Mouse (Mus musculus): ENCODE data around the gene Fam102a. TPM values are rescaled to one million over a fixed set of nuclear protein-coding genes. Genes with fewer than 3 reads are reported as not detected.
A peak's percentile ranks its signal among the peaks of the same experiment; 100 is the strongest.

Gene Fam102a
- polyA plus RNA-seq, 1 experiment from 2014 or later: 12.7 TPM

DNA sequence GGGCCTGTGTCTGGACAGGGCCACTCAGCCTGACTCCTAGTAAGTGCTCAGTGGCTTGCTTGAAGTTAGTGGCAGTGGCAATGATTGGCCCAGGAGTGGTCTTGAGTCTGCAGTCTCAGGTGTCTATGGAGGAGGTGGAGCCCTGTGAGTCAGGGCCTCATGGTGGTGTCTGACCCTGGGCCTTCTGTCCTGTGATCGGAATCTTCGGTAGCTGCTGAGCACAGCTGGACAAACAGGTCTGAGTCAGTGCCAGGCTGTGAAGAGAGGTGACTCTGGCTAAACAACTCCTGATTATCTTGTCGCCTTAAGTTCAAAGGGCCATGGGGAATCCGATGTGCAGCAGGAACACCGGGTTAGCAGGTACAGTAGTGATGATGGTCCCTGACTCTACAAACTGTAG lies 12.2 kb downstream of the Fam102a start:
- no peak overlapping the region for H3K9ac ChIP-seq (ENCODE audit: low read length)
- peaks cover 14% of the 10 kb centered on the region for H3K4me1 ChIP-seq (replicated peaks; ENCODE audit: control insufficient read depth, insufficient read depth, low read length)
- H3K4me3 ChIP-seq (ENCODE audit: low read length): no peak overlapping the region
- H3K4me2 ChIP-seq (ENCODE audit: low read depth, low read length): no peak overlapping the region
- no peaks in the 10 kb centered on the region for H3K27me3 ChIP-seq (ENCODE audit: control insufficient read depth, insufficient read depth, low read depth, low read length)
- ATAC-seq (ENCODE audit: low read depth): no peak
- no peak overlapping the region for H3K27ac ChIP-seq (ENCODE audit: low read length)
- no peaks in the 10 kb centered on the region for H3K9me3 ChIP-seq (ENCODE audit: control insufficient read depth, low read length)
- H3K36me3 ChIP-seq (ENCODE audit: control insufficient read depth, insufficient read depth, low read length): no peaks in the 10 kb centered on the region
- WGBS: 64% methylated on average over 5 of the region's 5 CpGs

DNA sequence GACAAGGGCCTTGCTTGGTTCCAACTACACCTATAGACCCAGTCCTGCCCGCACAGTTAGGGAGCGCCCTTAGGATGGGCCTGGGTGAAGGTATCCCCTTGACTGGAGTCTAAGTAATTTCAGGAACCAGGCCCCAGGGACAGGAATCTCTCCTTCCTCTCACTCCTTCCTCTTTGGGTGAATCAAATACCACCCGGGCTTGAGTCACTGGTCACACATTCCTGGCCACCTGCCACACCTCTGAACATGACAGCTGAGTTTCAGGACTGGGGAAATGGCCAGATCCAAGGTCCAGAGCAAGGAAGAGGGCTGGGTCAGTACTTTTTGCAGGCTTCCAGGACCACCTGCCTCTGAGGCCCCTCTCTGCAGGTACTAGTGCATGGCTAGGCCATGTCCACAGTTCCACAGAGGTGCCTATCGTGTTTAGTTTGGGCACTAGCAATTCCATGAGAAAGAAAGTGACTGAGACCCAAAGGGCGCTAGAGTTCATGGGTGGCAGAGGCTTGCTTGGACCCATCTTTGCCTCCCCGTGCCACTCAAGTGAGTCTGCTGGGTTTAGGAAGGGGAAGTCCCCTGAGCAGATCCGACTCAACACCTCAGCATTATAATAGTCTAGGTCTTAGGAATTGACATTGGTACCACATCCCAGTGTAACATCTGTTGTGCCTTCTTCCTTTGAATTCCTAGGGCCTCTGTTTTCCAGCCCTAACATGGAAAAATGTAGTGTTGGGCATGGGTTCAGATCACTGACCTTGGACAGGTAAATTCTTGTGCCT lies 13.0 kb downstream of the Fam102a start:
- H3K36me3 ChIP-seq (ENCODE audit: control insufficient read depth, insufficient read depth, low read length): no peaks in the 10 kb centered on the region
- no peaks in the 10 kb centered on the region for H3K9me3 ChIP-seq (ENCODE audit: control insufficient read depth, low read length)
- H3K4me3 ChIP-seq (ENCODE audit: low read length): no peak overlapping the region
- no peaks in the 10 kb centered on the region for H3K27me3 ChIP-seq (ENCODE audit: control insufficient read depth, insufficient read depth, low read depth, low read length)
- no peak overlapping the region for H3K27ac ChIP-seq (ENCODE audit: low read length)
- H3K4me2 ChIP-seq (ENCODE audit: low read depth, low read length): no peak overlapping the region
- peaks cover 11% of the 10 kb centered on the region for H3K4me1 ChIP-seq (replicated peaks; ENCODE audit: control insufficient read depth, insufficient read depth, low read length)
- no peak overlapping the region for H3K9ac ChIP-seq (ENCODE audit: low read length)
- WGBS: 83% methylated on average over 7 of the region's 7 CpGs
- ATAC-seq (ENCODE audit: low read depth): no peak

DNA sequence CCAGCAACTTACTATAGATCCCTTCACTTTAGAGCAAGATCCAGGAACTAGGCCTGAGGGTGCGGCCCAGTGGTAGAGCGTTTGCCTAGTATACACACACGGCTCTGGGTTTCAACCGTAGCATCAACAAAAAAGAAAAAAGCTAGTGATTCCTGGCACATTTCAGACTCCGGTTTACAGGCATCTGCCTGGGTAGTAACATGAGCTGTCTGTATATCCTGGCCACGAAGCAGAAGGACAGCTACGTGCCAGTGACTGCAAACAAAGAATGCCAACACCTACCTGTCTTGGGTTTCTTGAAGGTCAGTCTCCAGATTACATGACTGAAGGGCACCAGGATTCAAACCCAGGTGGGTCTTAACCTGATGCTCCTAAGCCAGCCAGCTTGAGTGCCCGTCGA lies 14.0 kb downstream of the Fam102a start:
- H3K27ac ChIP-seq (ENCODE audit: low read length): peak overlapping the region; percentile 43
- 65% methylated on average over 9 of the region's 9 CpGs for WGBS
- ATAC-seq (ENCODE audit: low read depth): no peak
- H3K4me3 ChIP-seq (ENCODE audit: low read length): no peak overlapping the region
- H3K9ac ChIP-seq (ENCODE audit: low read length): no peak overlapping the region
- no peaks in the 10 kb centered on the region for H3K36me3 ChIP-seq (ENCODE audit: control insufficient read depth, insufficient read depth, low read length)
- H3K9me3 ChIP-seq (ENCODE audit: control insufficient read depth, low read length): no peaks in the 10 kb centered on the region
- H3K4me1 ChIP-seq (replicated peaks; ENCODE audit: control insufficient read depth, insufficient read depth, low read length): peaks cover 11% of the 10 kb centered on the region
- H3K27me3 ChIP-seq (ENCODE audit: control insufficient read depth, insufficient read depth, low read depth, low read length): no peaks in the 10 kb centered on the region
- H3K4me2 ChIP-seq (ENCODE audit: low read depth, low read length): no peak overlapping the region

DNA sequence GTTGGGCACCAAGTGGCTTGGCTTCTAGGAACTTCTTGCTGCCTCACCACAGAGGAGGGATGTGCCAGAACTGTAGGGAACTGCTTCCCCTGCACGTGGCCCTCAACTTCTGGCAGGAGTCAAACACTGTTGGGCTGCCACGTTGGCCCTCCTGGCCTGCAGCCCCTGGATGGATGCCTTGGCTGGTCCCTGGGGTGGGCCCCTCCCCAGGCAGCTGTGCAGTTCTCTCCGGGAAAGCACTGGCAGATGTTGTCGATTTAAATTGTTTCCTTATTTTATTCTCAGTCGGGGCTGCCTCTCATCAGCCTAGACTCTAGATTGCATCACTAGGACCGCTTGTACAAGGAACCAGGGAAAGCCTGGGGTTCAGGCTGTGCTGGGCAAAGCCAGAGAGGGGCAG lies 14.6 kb downstream of the Fam102a start:
- no peaks in the 10 kb centered on the region for H3K27me3 ChIP-seq (ENCODE audit: control insufficient read depth, insufficient read depth, low read depth, low read length)
- no peak overlapping the region for H3K9ac ChIP-seq (ENCODE audit: low read length)
- H3K4me1 ChIP-seq (replicated peaks; ENCODE audit: control insufficient read depth, insufficient read depth, low read length): peaks cover 11% of the 10 kb centered on the region
- H3K4me3 ChIP-seq (ENCODE audit: low read length): no peak overlapping the region
- WGBS: 41% methylated on average over 6 of the region's 6 CpGs
- ATAC-seq (ENCODE audit: low read depth): peak; percentile 82
- H3K9me3 ChIP-seq (ENCODE audit: control insufficient read depth, low read length): no peaks in the 10 kb centered on the region
- H3K27ac ChIP-seq (ENCODE audit: low read length): peak overlapping the region; percentile 43; the same call in 1 of the 2 replicates
- H3K36me3 ChIP-seq (ENCODE audit: control insufficient read depth, insufficient read depth, low read length): no peaks in the 10 kb centered on the region
- H3K4me2 ChIP-seq (ENCODE audit: low read depth, low read length): no peak overlapping the region

DNA sequence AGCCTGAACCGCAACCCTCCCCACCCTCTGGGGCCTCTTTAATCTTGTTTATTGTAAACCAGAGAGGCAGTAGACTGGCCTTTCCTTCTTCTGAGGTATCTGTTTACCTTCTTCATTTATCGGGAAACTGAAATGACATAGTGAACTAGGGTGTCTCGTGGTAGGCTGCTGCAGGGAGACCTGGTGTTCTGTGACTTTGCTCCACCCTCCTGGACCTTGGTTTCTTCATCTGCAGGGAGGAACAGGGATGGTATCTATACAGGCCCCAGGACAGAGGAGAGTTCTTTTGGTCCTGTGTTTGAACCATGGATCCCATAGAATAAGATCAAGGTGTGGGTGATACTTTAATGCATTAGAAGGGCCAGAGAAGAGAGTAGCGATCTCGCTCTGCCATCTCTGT lies 16.1 kb downstream of the Fam102a start:
- Histone ChIP-seq H3K36me3 (ENCODE audit: control insufficient read depth, insufficient read depth, low read length) (no peaks in the 10 kb centered on the region), H3K27me3 (ENCODE audit: control insufficient read depth, insufficient read depth, low read depth, low read length) (no peaks in the 10 kb centered on the region), H3K27ac (ENCODE audit: low read length) (no peak overlapping the region), H3K4me1 (replicated peaks; ENCODE audit: control insufficient read depth, insufficient read depth, low read length) (peaks cover 22% of the 10 kb centered on the region), H3K4me3 (ENCODE audit: low read length) (no peak overlapping the region), H3K9me3 (ENCODE audit: control insufficient read depth, low read length) (no peaks in the 10 kb centered on the region), H3K4me2 (ENCODE audit: low read depth, low read length) (no peak overlapping the region), H3K9ac (ENCODE audit: low read length) (no peak overlapping the region)
- ATAC-seq (ENCODE audit: low read depth): no peak
- WGBS: 67% methylated on average over 5 of the region's 5 CpGs

DNA sequence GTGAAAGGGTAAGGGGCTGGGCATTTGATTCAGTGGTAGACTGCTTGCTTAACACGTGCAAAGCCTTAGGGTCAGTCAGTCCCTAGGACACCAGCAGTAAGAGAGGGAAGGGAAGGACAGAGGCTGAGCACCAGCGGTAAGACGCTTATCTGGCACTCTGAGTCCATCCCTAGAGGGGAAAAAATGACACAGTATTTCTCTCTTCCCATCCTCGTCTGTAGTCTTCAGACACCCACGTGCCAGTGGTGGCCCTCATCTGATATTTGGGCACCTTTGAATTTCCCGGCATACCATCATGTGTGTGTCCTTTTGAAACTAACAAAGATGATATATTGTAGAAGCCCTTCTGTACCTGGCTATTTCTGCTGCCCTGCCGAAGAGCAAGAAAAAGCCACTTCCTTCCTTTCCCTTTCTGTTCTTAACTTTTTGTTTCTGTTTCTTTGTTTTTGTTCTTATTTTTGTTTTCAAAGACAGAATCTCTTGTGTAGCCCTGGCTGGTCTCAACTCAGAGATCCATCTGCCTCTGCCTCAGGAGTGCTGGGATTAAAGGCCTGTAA lies 18.5 kb downstream of the Fam102a start:
- no peak for ATAC-seq (ENCODE audit: low read depth)
- WGBS: 70% methylated on average over 7 of the region's 7 CpGs

DNA sequence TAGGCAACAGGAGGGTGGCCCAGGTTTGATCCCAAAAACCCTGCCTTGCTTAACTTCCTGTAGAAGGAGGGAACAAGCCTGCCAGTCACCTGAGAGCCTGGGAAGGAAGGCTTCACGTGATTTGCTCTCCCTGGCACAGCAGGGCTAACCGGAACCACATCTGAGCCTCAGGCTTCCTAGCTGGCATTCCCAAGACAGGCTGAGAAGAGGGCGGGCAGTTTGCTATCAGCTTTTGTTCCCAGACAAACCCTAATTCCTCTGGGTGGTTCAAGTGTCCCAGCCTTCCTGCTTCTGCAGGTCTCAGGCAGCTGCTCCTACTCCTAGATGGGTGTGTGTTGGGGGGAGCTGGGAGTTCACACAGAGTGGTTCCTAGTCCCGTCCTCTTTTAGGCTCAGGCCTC lies 20.4 kb downstream of the Fam102a start:
- Histone ChIP-seq H3K27ac (ENCODE audit: low read length) (peak overlapping the region; percentile 63), H3K36me3 (ENCODE audit: control insufficient read depth, insufficient read depth, low read length) (peaks cover 7% of the 10 kb centered on the region), H3K9me3 (ENCODE audit: control insufficient read depth, low read length) (no peaks in the 10 kb centered on the region), H3K4me1 (replicated peaks; ENCODE audit: control insufficient read depth, insufficient read depth, low read length) (peaks cover 15% of the 10 kb centered on the region), H3K27me3 (ENCODE audit: control insufficient read depth, insufficient read depth, low read depth, low read length) (no peaks in the 10 kb centered on the region), H3K9ac (ENCODE audit: low read length) (0 out of 2 replicates have a peak overlapping the region, but pooled peaks have one; percentile 8), H3K4me3 (ENCODE audit: low read length) (no peak overlapping the region), H3K4me2 (ENCODE audit: low read depth, low read length) (no peak overlapping the region)
- 39% methylated on average over 4 of the region's 4 CpGs for WGBS
- ATAC-seq (ENCODE audit: low read depth): peak; percentile 62

More for the DNA sequence above, 18.5 kb downstream of the Fam102a start:
- H3K4me1 ChIP-seq (replicated peaks; ENCODE audit: control insufficient read depth, insufficient read depth, low read length): peaks cover 25% of the 10 kb centered on the region
- H3K4me3 ChIP-seq (ENCODE audit: low read length): no peak overlapping the region
- H3K4me2 ChIP-seq (ENCODE audit: low read depth, low read length): no peak overlapping the region
- no peaks in the 10 kb centered on the region for H3K36me3 ChIP-seq (ENCODE audit: control insufficient read depth, insufficient read depth, low read length)
- no peaks in the 10 kb centered on the region for H3K27me3 ChIP-seq (ENCODE audit: control insufficient read depth, insufficient read depth, low read depth, low read length)
- H3K9me3 ChIP-seq (ENCODE audit: control insufficient read depth, low read length): no peaks in the 10 kb centered on the region
- H3K9ac ChIP-seq (ENCODE audit: low read length): no peak overlapping the region
- H3K27ac ChIP-seq (ENCODE audit: low read length): no peak overlapping the region

DNA sequence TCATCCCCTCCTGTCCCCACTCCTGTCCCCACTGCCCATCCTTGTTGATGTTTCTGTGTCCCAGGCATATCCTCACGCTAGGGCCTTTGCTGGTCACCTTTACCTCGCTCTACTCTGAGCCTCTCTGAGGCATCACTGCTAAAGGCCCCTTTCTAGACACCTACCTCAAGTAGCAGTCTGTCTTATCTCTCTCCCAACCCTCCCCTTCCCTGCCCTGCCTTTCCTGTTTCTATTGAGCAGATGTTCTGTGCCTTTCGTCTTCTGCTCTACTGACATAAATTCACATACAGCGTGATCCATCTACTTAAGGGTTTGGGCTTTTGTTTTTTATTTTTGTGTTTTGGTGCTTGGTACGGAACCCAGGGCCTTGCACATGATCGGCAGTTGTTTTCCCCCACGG lies 20.9 kb downstream of the Fam102a start:
- Histone ChIP-seq H3K9me3 (ENCODE audit: control insufficient read depth, low read length) (no peaks in the 10 kb centered on the region), H3K4me2 (ENCODE audit: low read depth, low read length) (no peak overlapping the region), H3K27ac (ENCODE audit: low read length) (peak overlapping the region; percentile 17), H3K9ac (ENCODE audit: low read length) (no peak overlapping the region), H3K4me1 (replicated peaks; ENCODE audit: control insufficient read depth, insufficient read depth, low read length) (peaks cover 15% of the 10 kb centered on the region), H3K36me3 (ENCODE audit: control insufficient read depth, insufficient read depth, low read length) (peaks cover 8% of the 10 kb centered on the region), H3K27me3 (ENCODE audit: control insufficient read depth, insufficient read depth, low read depth, low read length) (no peaks in the 10 kb centered on the region), H3K4me3 (ENCODE audit: low read length) (no peak overlapping the region)
- ATAC-seq (ENCODE audit: low read depth): no peak
- WGBS: 69% methylated on average over 7 of the region's 7 CpGs

DNA sequence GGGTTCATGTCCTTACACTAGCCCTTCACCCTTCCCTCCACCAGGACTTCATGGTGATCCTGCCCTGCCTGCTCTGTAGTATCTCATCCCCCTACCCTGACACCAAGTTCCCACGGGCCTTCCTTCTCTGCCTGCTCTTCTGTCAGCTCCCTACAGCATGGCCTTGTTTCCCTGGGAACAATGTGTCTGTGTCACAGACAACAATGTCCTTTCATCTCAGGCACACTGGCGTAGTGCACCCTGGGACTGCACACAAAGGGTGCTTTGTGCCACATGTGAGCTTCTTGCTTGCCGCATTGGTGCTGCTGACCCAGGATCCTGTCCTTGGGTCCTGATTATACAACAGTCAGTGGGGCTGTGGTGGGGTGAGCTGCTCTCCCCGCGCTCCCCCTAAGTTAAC lies 24.4 kb downstream of the Fam102a start:
- Histone ChIP-seq H3K27ac (ENCODE audit: low read length) (no peak overlapping the region; the same call in 1 of the 2 replicates), H3K36me3 (ENCODE audit: control insufficient read depth, insufficient read depth, low read length) (peaks cover 22% of the 10 kb centered on the region), H3K9ac (ENCODE audit: low read length) (no peak overlapping the region), H3K4me2 (ENCODE audit: low read depth, low read length) (no peak overlapping the region), H3K9me3 (ENCODE audit: control insufficient read depth, low read length) (no peaks in the 10 kb centered on the region), H3K4me1 (replicated peaks; ENCODE audit: control insufficient read depth, insufficient read depth, low read length) (peaks cover 15% of the 10 kb centered on the region), H3K27me3 (ENCODE audit: control insufficient read depth, insufficient read depth, low read depth, low read length) (no peaks in the 10 kb centered on the region), H3K4me3 (ENCODE audit: low read length) (no peak overlapping the region)
- 66% methylated on average over 5 of the region's 5 CpGs for WGBS
- no peak for ATAC-seq (ENCODE audit: low read depth)
